11 mouse cellular contexts compared by ENCODE assay signal in the genomic region with DNA sequence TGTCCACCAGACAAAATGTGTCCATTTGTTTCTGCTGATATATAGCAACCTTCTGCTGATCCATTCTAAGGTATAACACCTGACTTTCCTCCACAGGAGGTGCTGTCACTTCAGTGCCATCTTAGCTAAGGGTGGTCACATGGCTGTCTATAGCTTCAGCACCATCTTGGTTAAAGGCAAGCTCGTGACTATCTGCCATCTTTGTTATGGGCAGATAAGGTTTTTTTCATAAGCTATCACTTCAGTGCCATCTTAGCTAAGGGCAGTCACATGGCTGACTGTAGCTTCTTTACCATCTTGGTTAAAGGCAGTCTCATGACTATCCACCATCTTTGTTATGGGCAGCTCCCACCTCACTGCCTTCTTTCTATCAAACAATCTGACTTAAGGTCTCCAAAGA. TPM values are rescaled to one million over a fixed set of nuclear protein-coding genes. Genes with fewer than 3 reads are reported as not detected.
DNase-seq lines count a peak whose midpoint lies in the region; ATAC-seq and TF ChIP-seq lines count a peak whose summit lies in the region.
"Had no signal": no experiment of that assay in that cellular context is flagged by ENCODE, and none has a peak within 500 bp of the region (broad histone marks: within the 10 kb centered on the region; RNA-seq: fewer than 3 reads in every experiment).

No protein-coding gene starts in this region.

- no peaks in the 10 kb centered on the region for H3K27me3 ChIP-seq in forebrain, embryonic 12.5 days
- no peaks in the 10 kb centered on the region for H3K27me3 ChIP-seq in forebrain, embryonic 10.5 days (ENCODE audit: poor library complexity, severe bottlenecking)
- no peaks in the 10 kb centered on the region for H3K27me3 ChIP-seq in liver, postnatal 0 days (ENCODE audit: insufficient read depth, low read length)
- no peaks in the 10 kb centered on the region for H3K27me3 ChIP-seq in stomach, postnatal 0 days (ENCODE audit: control insufficient read depth, insufficient read depth, low read length)

- no peak for DNase-seq in forebrain, embryonic 10.5 days (ENCODE audit: extremely low spot score, low spot score)
- DNase-seq in thymus, postnatal 14 days = peak; percentile 18
- DNase-seq in thymus, postnatal 10 days (ENCODE audit: low spot score in 2 of 2) = no peak
- DNase-seq in liver, postnatal 0 days = no peak
- DNase-seq in stomach, postnatal 0 days (ENCODE audit: low spot score) = no peak
- no peak for DNase-seq in yolk sac, embryonic 10.5 days (ENCODE audit: low spot score)
- no peak for DNase-seq in spleen, postnatal 4 days (ENCODE audit: low spot score in 2 of 2)

- H3K9ac ChIP-seq in forebrain, embryonic 12.5 days = no peak overlapping the region
- H3K9ac ChIP-seq in liver, postnatal 0 days (replicated peaks) = no peak overlapping the region
- H3K9ac ChIP-seq in stomach, postnatal 0 days (ENCODE audit: low read length) = no peak overlapping the region
- H3K9ac ChIP-seq: liver, embryonic 14.5 days had no signal

- no peak overlapping the region for H3K4me2 ChIP-seq in forebrain, embryonic 12.5 days
- no peak overlapping the region for H3K4me2 ChIP-seq in liver, postnatal 0 days (ENCODE audit: low read depth, low read length)
- no peak overlapping the region for H3K4me2 ChIP-seq in stomach, postnatal 0 days (replicated peaks; ENCODE audit: low read depth)

- no peak overlapping the region for H3K27ac ChIP-seq in forebrain, embryonic 12.5 days
- no peak overlapping the region for H3K27ac ChIP-seq in forebrain, embryonic 10.5 days
- H3K27ac ChIP-seq in liver, postnatal 0 days (ENCODE audit: low read depth) = no peak overlapping the region
- H3K27ac ChIP-seq in stomach, postnatal 0 days (replicated peaks) = no peak overlapping the region
- H3K27ac ChIP-seq: liver, embryonic 14.5 days had no signal

- H3K4me3 ChIP-seq in forebrain, embryonic 12.5 days (replicated peaks) = no peak overlapping the region
- H3K4me3 ChIP-seq in forebrain, embryonic 10.5 days = no peak overlapping the region
- H3K4me3 ChIP-seq in liver, postnatal 0 days (ENCODE audit: low read depth, low read length) = no peak overlapping the region
- no peak overlapping the region for H3K4me3 ChIP-seq in stomach, postnatal 0 days (ENCODE audit: low read depth, low read length)

- H3K36me3 ChIP-seq in forebrain, embryonic 12.5 days (replicated peaks) = no peaks in the 10 kb centered on the region
- no peaks in the 10 kb centered on the region for H3K36me3 ChIP-seq in forebrain, embryonic 10.5 days (replicated peaks)
- no peaks in the 10 kb centered on the region for H3K36me3 ChIP-seq in liver, postnatal 0 days (replicated peaks; ENCODE audit: insufficient read depth, low read length)
- H3K36me3 ChIP-seq in stomach, postnatal 0 days (ENCODE audit: control insufficient read depth, insufficient read depth, low read length) = no peaks in the 10 kb centered on the region

- peaks cover 6% of the 10 kb centered on the region; the same call in 1 of the 2 replicates for H3K4me1 ChIP-seq in forebrain, embryonic 12.5 days
- H3K4me1 ChIP-seq in forebrain, embryonic 10.5 days = peaks cover 5% of the 10 kb centered on the region; the same call in 1 of the 2 replicates
- no peaks in the 10 kb centered on the region for H3K4me1 ChIP-seq in liver, postnatal 0 days (ENCODE audit: insufficient read depth)
- no peaks in the 10 kb centered on the region for H3K4me1 ChIP-seq in stomach, postnatal 0 days (replicated peaks; ENCODE audit: control insufficient read depth, insufficient read depth)

- ATAC-seq in forebrain, embryonic 12.5 days (ENCODE audit: low FRiP score) = peak; percentile 68
- ATAC-seq in liver, postnatal 0 days = peak; percentile 68
- ATAC-seq in stomach, postnatal 0 days (ENCODE audit: low FRiP score, low TSS enrichment) = 0 out of 2 replicates have a peak, but pooled peaks have one; percentile 12

- H3K9me3 ChIP-seq in forebrain, embryonic 12.5 days = no peaks in the 10 kb centered on the region
- H3K9me3 ChIP-seq in forebrain, embryonic 10.5 days = no peaks in the 10 kb centered on the region
- no peaks in the 10 kb centered on the region; the same call in 1 of the 2 replicates for H3K9me3 ChIP-seq in liver, postnatal 0 days (ENCODE audit: low read length)
- no peaks in the 10 kb centered on the region for H3K9me3 ChIP-seq in stomach, postnatal 0 days (ENCODE audit: control insufficient read depth, low read length)

- TF ChIP-seq CTCF in liver, postnatal 0 days (IDR thresholded peaks at IDR 0.05; ENCODE audit: low read depth) = no peak
- TF ChIP-seq CTCF in stomach, postnatal 0 days (IDR thresholded peaks at IDR 0.05; ENCODE audit: low read depth) = no peak

- TF ChIP-seq EP300 in liver, postnatal 0 days (IDR thresholded peaks at IDR 0.05; ENCODE audit: low read depth) = no peak
- no peak for TF ChIP-seq EP300 in stomach, postnatal 0 days (optimal IDR thresholded peaks at IDR 0.05)

- 82% methylated on average over 1 of the region's 1 CpGs for WGBS in forebrain, embryonic 12.5 days
- 85% methylated on average over 1 of the region's 1 CpGs for WGBS in forebrain, embryonic 10.5 days
- 76% methylated on average over 1 of the region's 1 CpGs for WGBS in liver, postnatal 0 days (ENCODE audit: insufficient replicate concordance)
- WGBS in stomach, postnatal 0 days = 86% methylated on average over 1 of the region's 1 CpGs

RNA-seq across cellular contexts. Expression of a gene that starts 23.4 kb away (rescaled TPM):
- not detected in 2 replicates for polyA plus RNA-seq in forebrain, embryonic 12.5 days (2016; fragmentation: Nextera tagmentation; extraction: Ambion mirVana)
- polyA plus RNA-seq in forebrain, embryonic 10.5 days (2016; fragmentation: Nextera tagmentation; extraction: Ambion mirVana) = not detected in 2 replicates
- polyA plus RNA-seq in liver, postnatal 0 days (2015; fragmentation: Nextera tagmentation; extraction: Ambion mirVana) = not detected in 2 replicates
- not detected in 2 replicates for polyA plus RNA-seq in stomach, postnatal 0 days (2015; fragmentation: Nextera tagmentation; extraction: Ambion mirVana)
- polyA plus RNA-seq: intestine, embryonic 14.5 days had no signal

RNA-seq across cellular contexts. Expression of a gene that starts 42.5 kb away (rescaled TPM):
- not detected in 2 replicates for polyA plus RNA-seq in forebrain, embryonic 12.5 days (2016; fragmentation: Nextera tagmentation; extraction: Ambion mirVana)
- not detected in 2 replicates for polyA plus RNA-seq in forebrain, embryonic 10.5 days (2016; fragmentation: Nextera tagmentation; extraction: Ambion mirVana)
- not detected in 2 replicates for polyA plus RNA-seq in liver, postnatal 0 days (2015; fragmentation: Nextera tagmentation; extraction: Ambion mirVana)
- not detected in 2 replicates for polyA plus RNA-seq in stomach, postnatal 0 days (2015; fragmentation: Nextera tagmentation; extraction: Ambion mirVana)
- polyA plus RNA-seq: embryonic facial prominence, embryonic 14.5 days; intestine, embryonic 14.5 days; liver, embryonic 14.5 days had no signal

RNA-seq across cellular contexts. Expression of a gene that starts 45.2 kb away (rescaled TPM):
- polyA plus RNA-seq in forebrain, embryonic 12.5 days (2016; fragmentation: Nextera tagmentation; extraction: Ambion mirVana) = 61.2 and 66.2 TPM in 2 replicates
- polyA plus RNA-seq in forebrain, embryonic 10.5 days (2016; fragmentation: Nextera tagmentation; extraction: Ambion mirVana) = 49.0 and 49.2 TPM in 2 replicates
- 14.9 and 15.7 TPM in 2 replicates for polyA plus RNA-seq in liver, postnatal 0 days (2015; fragmentation: Nextera tagmentation; extraction: Ambion mirVana)
- polyA plus RNA-seq in stomach, postnatal 0 days (2015; fragmentation: Nextera tagmentation; extraction: Ambion mirVana) = 32.9 and 33.1 TPM in 2 replicates

Comparison
In these comparisons a context has a peak if more than half of its experiments do, and no peak if none do; other contexts are left out.
1. ATAC-seq: peak in every context shown above with its lines; median percentile 68 in forebrain, embryonic 12.5 days; 68 in liver, postnatal 0 days; 12 in stomach, postnatal 0 days.